Mouse (Mus musculus): ENCODE measurements around the gene E130114P18Rik.

E130114P18Rik gene

DNA sequence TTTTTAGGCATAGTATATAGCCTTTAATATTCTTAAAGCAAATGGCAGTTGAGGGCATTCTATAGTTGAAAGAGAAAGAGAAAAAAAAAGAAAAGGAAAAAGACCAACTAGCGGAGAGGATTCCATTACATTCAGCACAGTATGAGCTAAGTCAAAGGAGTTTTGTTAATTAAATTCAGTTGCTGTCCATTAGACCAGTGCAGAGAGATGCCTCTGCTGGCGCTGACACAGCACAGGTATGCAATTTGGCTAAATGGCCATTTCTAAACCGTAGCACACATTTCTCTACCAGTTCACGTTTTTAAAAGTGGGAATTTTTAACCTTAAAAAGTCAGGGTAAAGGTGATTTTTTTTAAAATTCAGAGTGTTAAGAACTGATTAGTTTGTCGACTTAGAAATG lies 26.8 kb upstream of the E130114P18Rik start:
- DNase-seq = no peak

DNA sequence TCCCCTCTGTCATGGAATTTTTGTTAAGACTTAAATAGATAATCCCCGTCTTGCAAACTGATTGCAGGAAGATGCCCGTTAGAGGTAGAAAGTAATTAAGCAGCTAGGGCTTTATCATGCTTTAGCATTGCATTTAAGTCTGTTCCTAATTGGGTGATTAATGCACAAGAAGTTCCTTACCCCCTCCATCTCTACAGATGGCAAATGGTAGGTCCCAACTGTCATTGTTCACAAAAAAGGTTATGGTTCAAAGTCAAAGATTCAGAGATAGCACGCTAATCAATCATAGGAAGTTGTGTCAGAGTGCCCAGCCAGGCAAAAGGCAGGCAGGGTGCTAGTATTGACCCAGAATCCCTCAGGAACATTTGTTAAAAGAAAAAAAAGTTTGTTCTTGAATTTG lies 25.9 kb upstream of the E130114P18Rik start:
- no peak for DNase-seq

DNA sequence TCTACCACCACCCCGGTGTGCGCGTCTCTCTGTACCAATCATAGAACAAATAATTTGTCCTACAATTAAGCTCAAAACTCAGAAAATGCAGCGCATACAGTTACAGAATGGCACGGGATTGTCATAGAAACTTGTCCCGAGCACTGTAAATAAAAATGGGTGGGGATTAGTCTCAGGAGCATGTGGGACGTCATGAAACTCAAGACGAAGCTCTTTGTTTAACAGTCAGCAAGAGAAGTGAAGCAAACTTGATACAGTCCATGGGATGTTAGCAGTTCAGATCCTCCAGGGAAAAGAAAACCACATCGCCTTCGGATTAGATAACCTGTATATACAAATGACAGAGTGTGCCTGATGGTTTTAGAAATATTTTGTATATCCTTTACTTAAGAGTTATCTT lies 18.6 kb upstream of the E130114P18Rik start:
- no peak for DNase-seq

DNA sequence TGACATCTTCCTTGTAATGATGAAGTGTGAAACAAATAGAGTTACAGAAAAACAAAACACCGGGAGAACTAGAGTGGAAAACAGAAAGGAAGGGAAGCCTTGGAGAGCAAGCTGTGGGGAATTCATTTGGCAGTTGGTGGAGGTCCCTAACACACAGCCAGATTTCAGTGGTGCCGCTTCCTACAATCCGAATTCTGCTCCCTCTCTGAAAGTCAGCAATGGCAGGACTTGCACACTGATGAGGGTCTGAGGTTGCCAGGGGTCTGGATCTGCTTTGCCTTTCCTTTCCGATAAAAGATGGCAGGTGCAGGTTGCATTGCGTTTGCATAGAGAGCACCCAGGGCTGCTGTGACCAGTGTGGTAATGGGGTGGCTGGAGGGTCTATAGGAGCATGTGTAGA lies 18.1 kb upstream of the E130114P18Rik start:
- DNase-seq = no peak

DNA sequence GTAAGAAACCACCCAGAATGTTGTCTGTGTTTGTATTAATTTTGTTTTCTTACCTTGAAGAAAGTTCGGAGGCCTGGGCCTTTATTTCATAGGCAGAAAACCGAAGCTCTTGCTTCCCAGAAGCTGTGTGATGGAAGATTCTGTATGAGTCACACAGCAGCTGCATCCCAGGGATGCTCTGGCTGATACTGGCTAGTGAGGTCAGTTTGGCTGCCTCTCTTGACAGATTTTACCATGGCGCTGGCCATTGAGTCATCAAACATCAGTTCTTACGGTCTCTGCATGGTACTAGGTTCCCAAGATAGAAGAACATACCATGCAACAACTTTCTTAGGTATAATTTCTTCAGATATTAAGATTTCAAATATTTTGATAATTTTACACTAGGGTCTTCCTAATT lies 17.0 kb upstream of the E130114P18Rik start:
- DNase-seq = no peak

DNA sequence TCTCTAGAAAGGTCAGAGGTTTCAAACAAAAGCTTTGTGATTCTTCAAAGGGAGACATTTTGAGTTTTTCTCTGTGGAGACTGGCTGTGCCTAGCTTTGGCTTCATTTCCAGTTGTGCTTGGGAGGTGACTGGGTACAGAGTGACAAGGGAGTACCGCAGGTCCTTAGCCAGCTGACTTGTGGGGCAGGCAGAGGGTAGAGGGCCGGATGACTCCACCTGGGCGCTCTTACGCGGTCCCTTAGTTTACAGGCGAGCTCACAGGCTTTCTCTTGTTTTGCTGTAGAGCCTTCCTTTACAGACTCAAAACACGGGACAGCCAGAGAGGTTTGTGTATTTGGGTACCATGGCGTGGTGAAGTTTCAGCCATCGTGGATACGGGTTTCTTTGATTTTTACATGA lies 16.1 kb upstream of the E130114P18Rik start:
- no peak for DNase-seq

DNA sequence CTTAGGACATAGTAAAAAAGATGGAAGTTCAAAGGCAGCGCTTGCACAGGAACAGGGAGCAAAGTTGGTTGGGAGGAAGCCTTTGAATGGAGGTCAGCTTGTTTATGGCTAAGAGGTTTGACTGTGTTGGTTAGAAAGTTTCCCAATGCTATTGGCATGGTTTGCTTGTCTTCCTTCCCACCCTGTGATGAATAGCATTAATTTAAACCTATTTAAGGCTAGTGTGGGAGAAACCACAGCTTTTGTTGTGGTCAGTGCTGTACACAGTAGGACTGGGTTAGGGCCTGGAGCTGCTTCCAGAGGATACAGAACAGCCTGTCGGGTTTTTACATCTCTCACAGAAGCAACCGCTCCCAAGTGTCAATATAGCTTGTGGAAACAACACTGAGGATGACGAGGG lies 10.7 kb upstream of the E130114P18Rik start:
- DNase-seq = no peak

DNA sequence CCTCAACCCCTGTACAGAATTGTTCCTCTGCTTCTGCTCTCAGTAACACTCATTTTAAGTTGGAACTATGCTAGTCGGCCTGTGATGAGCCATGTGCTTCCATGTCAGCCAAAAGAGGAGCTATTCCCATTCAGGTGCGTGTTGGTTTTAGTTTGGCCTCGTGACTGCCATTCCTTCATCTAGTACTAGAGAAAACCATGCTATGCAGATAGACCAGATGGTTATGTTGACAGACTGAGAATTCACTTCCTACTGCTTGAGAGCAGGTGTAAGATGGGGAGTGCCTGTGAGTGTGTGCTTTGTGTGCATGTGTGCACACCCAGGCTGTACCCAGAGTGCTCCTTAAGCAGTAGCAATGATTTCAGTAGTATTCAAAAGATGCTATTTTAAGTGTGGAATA lies 9.6 kb upstream of the E130114P18Rik start:
- no peak for DNase-seq

DNA sequence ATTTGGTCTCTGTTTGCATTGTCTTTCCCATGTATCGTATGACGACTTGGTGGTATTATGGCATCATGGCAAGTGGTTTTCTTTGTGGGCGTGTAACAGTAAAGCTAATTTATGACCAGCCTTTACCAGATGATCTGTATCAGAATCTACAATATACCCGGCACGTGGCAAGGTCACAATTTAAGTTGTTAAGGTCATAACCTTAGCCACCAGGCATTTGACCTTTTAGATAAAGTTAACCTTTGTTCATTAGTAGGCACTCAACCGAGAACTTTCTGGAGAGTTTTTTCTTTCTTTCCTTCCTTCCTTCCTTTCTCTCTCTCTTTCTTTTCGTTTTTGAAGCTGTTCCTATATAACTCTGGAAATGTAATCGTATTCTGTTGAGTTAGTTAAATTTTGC lies 8.7 kb upstream of the E130114P18Rik start:
- no peak for DNase-seq

DNA sequence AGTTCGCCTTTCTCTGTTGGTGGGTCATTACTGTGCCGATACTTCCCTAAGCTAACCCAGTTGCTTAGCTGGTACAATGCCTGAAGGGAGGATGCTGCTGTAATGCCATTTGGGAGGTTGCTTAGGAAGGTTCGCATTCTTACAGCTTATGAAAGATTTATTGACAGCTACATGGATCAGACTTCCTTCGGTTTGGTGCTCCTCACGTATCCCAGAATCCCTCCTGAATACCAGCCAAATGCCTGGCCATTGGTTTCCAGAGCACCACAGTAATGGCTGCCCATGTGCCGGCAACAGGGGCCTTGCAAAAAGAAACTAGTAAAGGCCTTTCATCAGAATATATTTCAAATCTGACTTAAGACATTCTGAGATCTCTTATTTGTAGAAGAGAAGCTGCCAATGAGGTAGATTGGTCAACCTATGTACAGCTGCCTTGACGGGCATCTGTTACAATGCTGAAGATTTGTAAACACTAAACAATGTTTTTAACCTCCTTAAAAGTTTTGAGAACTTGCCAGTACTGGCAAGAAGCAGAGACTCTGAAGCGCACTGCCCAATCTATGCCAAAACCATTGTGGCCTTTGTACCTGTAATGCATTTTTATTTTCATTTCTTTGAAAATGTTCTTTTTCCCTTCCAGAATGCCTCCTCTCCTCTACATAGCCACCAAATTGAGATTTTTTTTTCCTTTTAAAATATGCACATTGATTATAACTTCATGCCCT lies 7.8 kb upstream of the E130114P18Rik start:
- no peak for DNase-seq

DNA sequence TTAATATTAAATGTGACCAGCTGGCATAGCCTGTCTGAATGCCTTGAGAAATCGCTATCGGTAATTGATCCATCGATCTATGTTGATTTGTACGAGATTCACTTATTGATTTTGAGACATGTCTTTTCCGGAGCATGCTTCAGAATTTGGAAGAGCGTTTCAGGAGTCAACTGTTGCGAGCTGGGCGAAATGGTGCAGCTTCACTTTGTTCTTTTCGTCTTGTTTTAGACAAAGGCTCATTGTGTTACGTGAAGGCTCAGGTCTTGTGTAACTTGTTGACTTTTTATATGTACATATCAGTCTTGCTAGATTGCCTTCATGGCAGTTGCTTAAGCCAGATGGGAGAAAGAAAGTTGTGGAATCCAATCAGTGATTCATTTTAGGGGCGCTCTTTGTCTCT lies 6.4 kb upstream of the E130114P18Rik start:
- DNase-seq = no peak

DNA sequence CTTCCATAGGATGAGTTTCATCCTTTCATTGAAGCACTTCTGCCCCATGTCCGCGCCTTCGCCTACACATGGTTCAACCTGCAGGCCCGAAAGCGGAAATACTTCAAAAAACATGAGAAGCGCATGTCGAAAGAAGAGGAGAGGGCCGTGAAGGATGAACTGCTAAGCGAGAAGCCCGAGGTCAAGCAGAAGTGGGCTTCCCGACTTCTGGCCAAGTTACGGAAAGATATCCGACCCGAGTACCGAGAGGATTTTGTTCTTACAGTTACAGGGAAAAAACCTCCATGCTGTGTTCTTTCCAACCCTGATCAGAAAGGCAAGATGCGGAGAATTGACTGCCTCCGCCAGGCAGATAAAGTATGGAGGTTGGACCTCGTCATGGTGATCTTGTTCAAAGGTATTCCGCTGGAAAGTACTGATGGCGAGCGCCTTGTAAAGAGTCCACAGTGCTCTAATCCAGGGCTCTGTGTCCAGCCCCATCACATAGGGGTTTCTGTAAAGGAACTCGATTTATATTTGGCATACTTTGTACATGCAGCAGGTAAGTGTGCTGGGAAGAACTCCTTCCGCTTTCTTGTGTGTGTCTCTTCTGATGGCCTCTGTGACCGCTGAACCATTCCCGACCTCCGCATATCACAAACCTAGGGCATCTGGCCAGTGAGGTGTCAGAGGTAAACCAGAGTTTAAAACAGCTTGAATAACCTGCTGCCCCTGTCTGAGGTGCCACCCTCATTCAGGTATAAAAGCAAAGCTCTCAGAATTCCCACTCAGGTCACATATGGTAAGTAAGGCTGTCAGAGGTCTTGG lies 5.4 kb upstream of the E130114P18Rik start:
- DNase-seq = no peak

DNA sequence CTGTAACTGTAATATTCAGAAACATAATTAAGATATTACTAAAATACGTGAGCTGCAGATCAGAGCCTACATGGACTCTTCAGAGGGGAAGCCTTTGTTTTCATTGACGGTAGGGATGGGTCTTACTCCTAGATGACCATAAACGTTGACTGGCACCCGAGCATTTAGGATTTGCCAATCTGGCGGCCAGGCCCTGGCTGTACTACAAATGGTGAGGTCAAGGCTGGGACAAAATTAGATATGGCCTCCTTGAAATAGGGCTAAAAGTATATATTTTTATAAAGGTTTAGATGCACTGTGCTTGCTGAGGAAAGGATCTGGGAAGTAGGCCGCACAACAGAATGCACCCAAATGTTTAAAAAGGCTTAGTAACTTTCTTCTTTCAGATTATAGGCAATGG lies 4.6 kb upstream of the E130114P18Rik start:
- no peak for DNase-seq

DNA sequence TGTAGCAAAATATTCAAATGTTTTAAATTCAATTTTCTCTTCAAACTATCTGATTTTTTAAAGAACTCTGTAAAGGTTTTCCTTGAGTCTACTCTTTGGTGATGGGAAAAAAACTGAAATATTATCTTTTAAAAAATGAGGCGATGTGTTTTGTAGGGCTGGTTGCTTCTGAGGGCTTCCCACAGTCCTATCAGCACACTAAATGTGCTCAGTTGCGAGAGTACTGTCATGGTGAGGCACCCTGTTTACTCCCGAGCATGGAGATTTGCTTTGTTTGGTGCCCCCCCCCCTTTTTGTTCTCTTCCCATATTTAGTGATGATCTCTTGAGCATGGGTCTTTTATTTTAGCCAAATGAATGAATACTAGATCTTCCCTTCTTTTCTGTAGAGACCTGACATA lies 4.2 kb upstream of the E130114P18Rik start:
- no peak for DNase-seq

DNA sequence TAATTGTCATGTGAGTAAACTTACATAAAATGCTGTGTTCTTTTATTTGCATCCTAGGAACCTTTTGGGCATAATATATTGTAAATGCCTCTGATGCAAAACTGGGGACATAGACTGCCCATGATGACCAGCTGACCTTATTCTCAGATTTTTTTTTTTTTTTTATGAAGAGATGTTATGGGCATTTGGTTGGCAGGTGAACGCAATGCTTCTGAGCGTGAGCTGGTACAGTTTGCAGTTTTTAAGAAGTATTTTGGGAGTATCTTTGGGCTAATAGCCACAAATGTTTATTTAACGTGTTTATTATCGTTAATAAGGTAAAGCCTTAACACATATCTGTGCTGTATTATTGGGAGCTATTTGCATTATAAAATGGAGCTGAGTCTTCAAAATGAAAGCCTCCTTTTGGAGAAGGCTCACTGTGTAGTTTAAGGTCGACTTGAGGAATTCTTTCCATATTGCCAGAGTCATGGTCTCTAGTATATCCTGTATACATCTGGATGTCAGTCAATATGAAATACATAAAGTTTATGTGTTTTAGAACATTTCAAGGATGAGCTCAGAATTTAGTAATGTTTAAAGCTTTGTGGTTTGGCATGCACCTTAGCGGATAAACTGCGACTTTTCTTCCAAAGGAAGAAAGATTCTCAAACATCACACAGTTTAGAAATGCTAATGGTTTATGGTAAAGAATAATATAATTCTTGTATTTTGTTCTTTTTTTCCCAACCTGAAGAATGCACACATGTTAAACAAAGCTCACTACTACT lies 3.0 kb upstream of the E130114P18Rik start:
- no peak for DNase-seq

DNA sequence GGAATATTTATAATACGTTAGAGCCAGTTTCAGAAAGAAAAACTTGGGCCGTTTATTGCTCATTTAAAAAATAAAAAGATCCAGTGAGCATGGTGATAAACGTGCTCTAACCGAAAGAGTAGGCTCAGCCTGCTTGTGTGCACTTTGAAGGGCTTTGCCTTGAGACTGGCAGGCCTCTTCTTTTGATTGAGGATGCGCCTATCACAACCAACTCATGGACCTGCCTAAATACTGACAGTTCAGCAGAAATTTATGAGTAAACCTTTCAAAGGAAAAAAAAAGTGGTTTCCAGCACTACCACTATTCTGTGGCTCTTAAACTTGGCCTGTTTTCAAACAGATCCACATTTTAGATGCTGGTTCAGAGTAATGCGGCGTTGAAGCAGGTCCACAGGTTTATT lies 2.1 kb upstream of the E130114P18Rik start:
- DNase-seq = no peak

DNA sequence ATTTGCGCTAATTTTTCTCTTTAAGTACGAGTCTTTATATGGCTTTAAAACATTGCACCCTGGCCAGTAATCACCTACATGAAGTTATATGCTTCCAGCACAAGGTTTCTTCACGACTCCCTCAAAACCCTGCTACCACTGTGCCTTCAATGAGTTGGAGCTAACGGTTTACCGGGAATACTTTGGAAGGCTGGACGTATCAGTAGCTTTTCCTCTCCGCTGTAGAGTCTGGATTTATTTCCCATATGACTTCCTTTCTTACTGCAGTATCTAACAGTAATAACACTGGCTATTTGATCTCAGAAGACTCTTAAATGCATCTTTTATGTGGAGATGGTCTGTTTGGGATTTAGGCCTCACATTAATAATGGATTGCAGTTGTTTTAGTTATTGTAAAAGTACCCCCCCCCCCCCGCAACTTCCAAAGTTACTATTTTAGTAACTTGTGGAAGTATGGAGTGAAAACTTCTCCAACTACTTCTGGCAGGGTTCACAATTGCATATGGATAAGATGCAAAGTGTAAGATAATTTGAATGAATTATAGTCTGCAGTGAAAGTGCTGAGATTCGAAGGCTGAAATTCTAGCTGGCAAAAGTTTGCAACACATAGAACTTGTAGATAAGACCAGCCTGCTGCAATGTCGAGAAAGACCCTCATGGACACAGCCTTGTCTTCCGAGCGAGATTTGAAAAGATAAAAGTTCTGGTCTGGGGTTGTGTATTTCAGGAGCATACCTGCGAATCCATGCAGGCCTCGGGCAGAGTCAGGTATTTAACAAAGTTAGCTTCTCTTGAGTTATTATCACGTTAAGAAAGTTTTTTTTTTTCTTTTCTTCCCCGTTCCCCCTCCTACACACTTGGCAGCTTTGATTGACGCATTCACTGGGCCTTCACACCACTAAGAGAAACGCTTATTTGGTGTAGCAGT lies 1.4 kb upstream of the E130114P18Rik start:
- no peak for DNase-seq

DNA sequence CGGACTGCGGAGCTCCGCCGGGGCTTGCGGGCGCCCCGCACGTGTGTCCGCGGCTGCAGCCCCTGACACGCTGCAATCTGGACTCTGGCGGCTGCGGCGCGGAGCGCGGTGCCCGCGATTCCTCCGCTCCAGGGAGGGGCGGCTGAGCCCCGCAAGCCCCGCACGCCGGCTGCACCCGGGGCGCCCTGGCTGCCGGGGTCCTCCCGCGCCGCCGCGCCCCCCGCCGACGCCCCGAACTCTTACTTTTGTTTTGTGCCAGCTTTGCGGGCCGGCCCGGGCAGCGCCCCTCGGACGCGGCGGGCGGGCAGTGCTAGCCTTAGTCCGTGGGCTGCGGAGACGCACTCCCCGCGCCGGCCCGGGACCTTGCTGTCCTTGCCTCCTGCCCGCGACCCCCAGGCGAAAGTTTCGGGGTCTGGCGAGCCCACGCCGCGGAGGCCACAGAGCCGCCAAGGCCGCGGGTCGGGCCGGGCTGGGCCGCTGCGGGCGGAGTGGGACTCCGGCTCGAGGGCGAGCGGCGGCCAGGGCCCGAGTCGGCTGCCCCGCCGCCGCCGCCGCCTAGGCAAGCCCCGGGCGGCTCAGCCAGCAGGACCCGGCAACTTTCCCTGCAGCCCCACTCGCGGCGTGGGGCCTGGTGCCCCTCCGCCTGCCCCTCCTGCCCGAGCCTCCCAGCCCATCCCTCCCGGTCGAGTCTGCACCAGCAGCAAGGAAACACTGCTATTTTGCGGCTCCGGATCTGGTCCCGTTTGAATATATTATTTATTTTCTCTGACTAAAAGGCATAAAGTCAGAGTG lies 529 bp upstream of the E130114P18Rik start:
- DNase-seq = no peak

DNA sequence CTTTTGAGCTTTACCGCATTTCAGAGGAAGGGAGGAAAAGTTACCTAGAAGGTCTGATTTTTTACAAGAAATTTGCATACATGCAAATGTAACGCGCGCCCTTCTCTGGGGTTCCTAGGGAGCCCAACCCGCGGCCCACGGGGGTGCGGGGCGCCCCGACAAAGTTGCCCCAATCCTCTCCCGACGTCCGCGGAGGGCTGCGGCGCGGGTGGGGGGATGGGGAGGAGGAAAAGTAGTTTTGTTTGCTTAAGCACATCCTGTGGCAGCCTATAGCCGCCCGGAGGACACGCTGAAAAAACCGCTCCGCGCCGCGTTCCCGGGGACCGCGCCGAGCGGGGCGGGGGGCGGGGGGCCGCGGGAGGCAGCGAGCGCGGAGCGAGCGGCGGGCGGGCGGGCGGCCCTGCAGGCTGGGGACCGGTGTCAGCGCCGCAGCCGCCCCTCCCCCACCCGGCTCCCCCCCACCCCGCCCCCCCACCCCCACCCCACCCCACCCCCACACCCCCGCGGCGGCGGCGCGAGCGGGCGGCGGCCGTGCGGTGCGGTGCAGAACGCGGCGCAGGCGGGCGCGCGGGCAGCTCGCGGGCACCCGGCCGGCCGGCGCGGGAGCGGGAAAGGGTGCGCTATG lies 685 bp downstream of the E130114P18Rik start:
- DNase-seq = peak; percentile 46

DNA sequence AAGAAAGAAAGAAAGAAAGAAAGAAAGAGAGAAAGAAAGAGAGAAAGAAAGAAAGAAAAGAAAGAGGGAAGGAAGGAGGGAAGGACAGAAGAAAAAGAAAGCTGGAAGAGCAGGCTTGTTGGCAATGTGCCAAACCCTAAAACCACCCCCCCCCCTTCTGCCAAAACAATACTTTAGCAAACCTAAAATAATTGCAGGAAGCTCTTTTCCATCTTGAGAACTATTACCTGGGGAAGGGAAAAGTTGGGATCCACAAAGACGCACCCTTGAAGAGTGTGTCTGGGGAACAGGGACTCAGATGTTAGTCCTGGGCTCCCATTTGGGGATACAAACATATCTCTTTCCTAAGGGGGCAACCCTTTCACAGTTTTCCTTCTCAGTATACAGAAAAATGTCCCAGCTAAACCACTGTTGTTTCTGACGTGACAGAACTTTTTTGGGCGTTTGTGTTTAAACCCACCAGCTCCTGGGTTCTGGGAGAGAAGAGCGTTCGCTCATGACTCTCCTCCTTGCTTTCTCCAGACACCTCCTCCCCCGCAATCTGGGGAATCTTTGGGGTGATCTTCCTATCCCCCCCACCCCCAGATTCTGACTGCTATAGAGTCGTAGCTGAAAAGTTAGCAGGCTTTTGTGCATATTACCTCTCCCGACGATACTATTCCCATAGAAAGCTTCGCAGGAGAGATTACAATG lies 1.3 kb downstream of the E130114P18Rik start:
- DNase-seq = no peak
